Mouse (Mus musculus) hindbrain, embryonic 13.5 days (tissue): ENCODE results near the gene Ap1s2. TPM values are rescaled to one million over a fixed set of nuclear protein-coding genes. Genes with fewer than 3 reads are reported as not detected.

Experiments used
- ATAC-seq: fragments of 200-750 bp; cut with Nextera tagmentation; 2 replicates; pipeline ENCODE4 v1.8.0; 2017; ENCODE audit warnings: moderate TSS enrichment; ENCODE audit not compliant: low FRiP score
- H3K27ac ChIP-seq: fragments of 300-500 bp; sonication (generic); 2 replicates; pipeline ENCODE4 v1.5.1; 2015; ENCODE audit warnings: inconsistent platforms, mild to moderate bottlenecking, moderate library complexity
- H3K27me3 ChIP-seq: fragments of 300-500 bp; sonication (generic); 2 replicates; pipeline ENCODE4 v1.6.1; 2015; ENCODE audit warnings: mild to moderate bottlenecking, inconsistent platforms
- H3K36me3 ChIP-seq: fragments of 300-500 bp; sonication (generic); 2 replicates; pipeline ENCODE4 v1.6.1; 2015; ENCODE audit warnings: mild to moderate bottlenecking, inconsistent platforms
- H3K4me1 ChIP-seq: fragments of 300-500 bp; sonication (generic); replicated peaks from 2 replicates; pipeline ENCODE4 v1.6.1; 2015; ENCODE audit warnings: inconsistent platforms
- H3K4me2 ChIP-seq: fragments of 300-500 bp; sonication (generic); 2 replicates; pipeline ENCODE4 v1.6.1; 2015; ENCODE audit warnings: inconsistent platforms, mild to moderate bottlenecking, moderate library complexity
- H3K4me3 ChIP-seq: fragments of 300-500 bp; sonication (generic); 2 replicates; pipeline ENCODE4 v1.5.1; 2015; ENCODE audit warnings: mild to moderate bottlenecking, inconsistent platforms
- H3K9ac ChIP-seq: fragments of 300-500 bp; sonication (generic); 2 replicates; pipeline ENCODE4 v1.6.1; 2015; ENCODE audit warnings: mild to moderate bottlenecking, inconsistent platforms
- H3K9me3 ChIP-seq: fragments of 300-500 bp; sonication (generic); 2 replicates; pipeline ENCODE4 v1.6.1; 2016; ENCODE audit warnings: inconsistent platforms
- WGBS: fragments of 180-500 bp; shearing (Covaris S2); methylation state at CpG from one replicate; pipeline ENCODE4 v1.1.7; 2015; 5-methylcytosine and 5-hydroxymethylcytosine counted together
- polyA plus RNA-seq: library from polyadenylated mRNA; unstranded; fragments of >200 nt; fragmentation: Nextera tagmentation; extraction: Ambion mirVana; gene quantifications from 2 replicates; pipeline ENCODE4 v1.2.1, GENCODE M21; 2015

Ap1s2 gene
- polyA plus RNA-seq, 1 experiment from 2014 or later: 104 TPM

DNA sequence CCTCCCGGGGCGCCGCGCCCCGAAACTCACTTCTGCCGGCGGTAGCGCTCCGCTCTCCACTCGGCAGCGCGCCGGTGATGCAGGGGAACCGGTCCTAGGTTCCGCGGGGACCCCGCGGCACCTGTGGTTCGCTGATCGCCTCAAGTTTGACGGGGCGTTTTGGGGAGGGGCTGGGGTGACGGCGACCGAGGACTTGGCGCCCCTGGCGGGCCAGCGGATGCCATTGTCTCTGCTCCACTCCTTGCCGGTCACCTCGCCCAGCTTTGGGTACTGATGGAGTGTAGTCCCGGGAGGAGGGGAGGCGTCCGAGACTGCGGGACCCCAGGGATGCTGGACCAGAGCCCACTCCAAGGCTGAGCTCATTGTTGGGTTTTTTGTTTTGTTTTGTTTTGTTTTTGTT, 564 bp downstream of the Ap1s2 start:
- Histone ChIP-seq H3K4me1 (no peaks in the 10 kb centered on the region), H3K36me3 (no peaks in the 10 kb centered on the region), H3K9me3 (no peaks in the 10 kb centered on the region), H3K9ac (peak overlapping the region; percentile 76), H3K4me3 (peak overlapping the region; percentile 61), H3K27ac (peak overlapping the region; percentile 91), H3K27me3 (peaks cover 3% of the 10 kb centered on the region; the same call in 1 of the 2 replicates), H3K4me2 (peak overlapping the region; percentile 50)
- 18% methylated on average over 26 of the region's 34 CpGs for WGBS
- ATAC-seq: peak; percentile 30

DNA sequence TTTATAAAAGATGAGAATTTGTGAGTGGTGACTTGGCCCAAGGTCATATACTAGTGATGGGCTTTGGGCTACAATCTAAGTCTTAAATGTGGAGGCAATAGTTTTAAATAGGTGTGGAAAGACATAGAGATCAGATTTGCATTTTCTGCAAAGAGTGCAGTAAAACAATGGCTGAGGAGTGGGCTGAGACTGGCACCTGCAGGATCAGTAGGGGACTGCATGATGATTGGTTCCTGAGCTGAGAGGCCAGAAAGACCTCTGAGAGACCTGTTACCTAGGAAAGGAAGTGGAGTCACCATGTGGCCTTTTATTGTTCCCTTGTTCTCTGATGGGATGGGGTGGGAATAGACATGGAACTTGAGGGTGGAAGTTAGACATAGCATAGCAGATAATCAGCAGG, 4.0 kb downstream of the Ap1s2 start:
- H3K27ac ChIP-seq: no peak overlapping the region
- no peak for ATAC-seq
- no peaks in the 10 kb centered on the region for H3K9me3 ChIP-seq
- no peaks in the 10 kb centered on the region for H3K27me3 ChIP-seq
- no peaks in the 10 kb centered on the region for H3K4me1 ChIP-seq
- H3K4me2 ChIP-seq: no peak overlapping the region
- no peak overlapping the region for H3K4me3 ChIP-seq
- no peak overlapping the region for H3K9ac ChIP-seq
- H3K36me3 ChIP-seq: no peaks in the 10 kb centered on the region

DNA sequence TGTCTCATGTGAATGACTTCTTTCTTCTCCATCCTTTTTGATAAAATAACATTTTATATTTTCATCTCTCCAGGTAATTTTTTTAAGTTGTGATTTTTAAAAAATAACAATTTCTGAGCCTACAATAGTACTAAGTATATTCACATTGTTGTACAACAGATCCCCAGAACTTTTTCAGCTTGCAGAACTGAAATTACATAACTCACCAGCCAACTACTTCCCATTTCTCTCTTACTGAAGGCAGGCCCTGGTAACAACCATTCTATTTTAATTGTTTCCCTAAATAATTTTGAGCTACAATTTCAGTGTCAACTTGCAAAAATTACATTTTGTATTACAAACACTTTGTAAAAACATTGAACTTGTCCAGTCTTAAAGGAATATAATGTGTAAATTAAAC, 20.7 kb downstream of the Ap1s2 start:
- H3K4me1 ChIP-seq: no peaks in the 10 kb centered on the region
- H3K4me2 ChIP-seq: no peak overlapping the region
- H3K36me3 ChIP-seq: no peaks in the 10 kb centered on the region
- H3K9ac ChIP-seq: no peak overlapping the region
- 0 out of 2 replicates have a peak, but pooled peaks cover 5% of the 10 kb centered on the region for H3K27me3 ChIP-seq
- no peak overlapping the region for H3K27ac ChIP-seq
- ATAC-seq: no peak
- no peak overlapping the region for H3K4me3 ChIP-seq
- H3K9me3 ChIP-seq: no peaks in the 10 kb centered on the region

DNA sequence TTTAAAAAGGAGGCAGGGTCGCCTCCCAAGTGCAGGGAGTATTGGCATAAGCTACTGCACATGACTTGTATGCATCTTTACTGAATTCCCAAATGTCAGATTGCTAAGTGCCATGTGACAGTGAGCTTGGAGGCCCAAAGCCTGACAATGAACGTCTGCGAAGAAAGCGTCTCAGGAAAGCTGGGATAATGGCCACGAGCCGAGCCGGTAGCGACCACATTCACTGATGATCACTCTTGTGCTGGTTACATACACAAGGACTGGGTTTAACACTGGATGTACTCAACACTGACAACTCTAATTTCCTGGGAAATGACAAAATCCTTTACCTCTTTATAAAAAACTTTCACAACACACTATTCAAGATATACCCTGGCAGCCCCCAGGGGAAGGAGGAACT, 25.9 kb downstream of the Ap1s2 start:
- H3K36me3 ChIP-seq: peaks cover 3% of the 10 kb centered on the region; the same call in 1 of the 2 replicates
- H3K4me2 ChIP-seq: no peak overlapping the region
- H3K9ac ChIP-seq: no peak overlapping the region
- H3K4me1 ChIP-seq: no peaks in the 10 kb centered on the region
- no peaks in the 10 kb centered on the region for H3K27me3 ChIP-seq
- no peaks in the 10 kb centered on the region for H3K9me3 ChIP-seq
- 85% methylated on average over 8 of the region's 8 CpGs for WGBS
- no peak overlapping the region for H3K4me3 ChIP-seq
- ATAC-seq: no peak
- no peak overlapping the region for H3K27ac ChIP-seq

DNA sequence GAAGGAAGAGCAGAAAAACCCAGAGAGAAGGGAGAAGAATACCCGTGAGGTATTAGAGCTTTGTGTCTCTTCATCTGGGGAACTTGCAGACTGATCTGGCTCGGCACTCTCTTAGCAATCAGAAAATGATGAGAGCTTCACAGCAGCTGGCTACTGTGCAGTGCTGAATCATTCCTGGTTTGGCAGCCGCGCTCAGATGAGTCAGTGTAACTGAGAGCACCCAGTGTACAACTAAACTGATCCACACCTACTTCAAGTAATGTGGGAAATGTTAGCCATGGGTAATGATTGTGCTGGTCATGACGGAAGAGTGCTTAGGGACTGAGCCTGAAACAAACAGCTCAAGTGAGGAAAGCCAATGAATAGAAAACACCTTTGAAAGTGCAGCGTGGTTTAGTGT, 29.8 kb downstream of the Ap1s2 start:
- peaks cover 9% of the 10 kb centered on the region for H3K36me3 ChIP-seq
- no peaks in the 10 kb centered on the region for H3K4me1 ChIP-seq
- no peaks in the 10 kb centered on the region for H3K9me3 ChIP-seq
- H3K27ac ChIP-seq: no peak overlapping the region
- H3K27me3 ChIP-seq: 0 out of 2 replicates have a peak, but pooled peaks cover 5% of the 10 kb centered on the region
- no peak overlapping the region for H3K4me3 ChIP-seq
- no peak overlapping the region for H3K9ac ChIP-seq
- no peak for ATAC-seq
- WGBS: 96% methylated on average over 6 of the region's 6 CpGs
- H3K4me2 ChIP-seq: no peak overlapping the region

DNA sequence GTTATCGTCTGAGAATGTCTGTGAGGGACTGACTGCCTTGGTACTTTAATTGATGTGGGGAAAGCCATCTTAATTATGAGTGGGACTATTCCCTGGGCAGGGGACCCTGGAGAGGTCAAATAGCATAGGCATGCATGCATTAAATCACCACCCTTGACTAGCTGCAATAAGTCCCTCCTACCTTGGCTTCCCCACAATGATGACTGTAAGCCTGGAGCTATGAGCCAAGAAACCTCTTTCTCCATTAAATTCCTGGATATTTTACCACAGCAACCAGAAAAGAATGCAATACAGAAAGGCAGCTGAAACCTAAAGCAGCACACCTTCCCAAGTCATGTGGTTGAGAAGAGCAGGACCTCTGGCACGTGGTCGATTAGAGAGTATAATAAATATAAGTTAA, 35.6 kb downstream of the Ap1s2 start:
- Histone ChIP-seq H3K4me3 (no peak overlapping the region), H3K4me1 (no peaks in the 10 kb centered on the region), H3K36me3 (peaks cover 22% of the 10 kb centered on the region), H3K9me3 (no peaks in the 10 kb centered on the region), H3K27me3 (0 out of 2 replicates have a peak, but pooled peaks cover 5% of the 10 kb centered on the region), H3K4me2 (no peak overlapping the region), H3K27ac (no peak overlapping the region), H3K9ac (no peak overlapping the region)
- WGBS: 85% methylated on average over 3 of the region's 3 CpGs
- no peak for ATAC-seq

DNA sequence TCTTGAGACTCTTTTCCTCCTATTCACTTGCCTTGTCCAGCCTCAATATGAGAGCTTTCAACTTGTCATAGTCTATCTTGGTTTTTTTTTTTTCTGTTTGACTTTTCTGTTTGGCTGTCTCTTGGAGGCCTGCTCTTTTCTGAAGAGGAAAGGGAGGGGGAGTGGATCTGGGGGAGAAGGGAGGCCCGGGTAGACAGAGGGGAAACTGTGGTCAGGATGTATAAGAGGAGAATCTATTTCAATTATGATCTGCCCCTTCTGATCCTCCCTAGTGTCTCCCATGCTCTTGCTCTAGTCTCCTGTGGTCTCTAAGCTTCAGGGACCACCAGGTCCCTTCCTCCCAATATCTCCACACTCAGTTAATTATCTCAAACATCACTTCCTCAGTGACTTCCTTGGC, 42.8 kb downstream of the Ap1s2 start:
- H3K4me1 ChIP-seq: no peaks in the 10 kb centered on the region
- WGBS: 83% methylated on average over 1 of the region's 1 CpGs
- H3K4me3 ChIP-seq: no peak overlapping the region
- H3K36me3 ChIP-seq: peaks cover 37% of the 10 kb centered on the region
- no peak overlapping the region for H3K9ac ChIP-seq
- no peak overlapping the region for H3K27ac ChIP-seq
- no peaks in the 10 kb centered on the region for H3K27me3 ChIP-seq
- ATAC-seq: no peak
- no peaks in the 10 kb centered on the region for H3K9me3 ChIP-seq
- no peak overlapping the region for H3K4me2 ChIP-seq

DNA sequence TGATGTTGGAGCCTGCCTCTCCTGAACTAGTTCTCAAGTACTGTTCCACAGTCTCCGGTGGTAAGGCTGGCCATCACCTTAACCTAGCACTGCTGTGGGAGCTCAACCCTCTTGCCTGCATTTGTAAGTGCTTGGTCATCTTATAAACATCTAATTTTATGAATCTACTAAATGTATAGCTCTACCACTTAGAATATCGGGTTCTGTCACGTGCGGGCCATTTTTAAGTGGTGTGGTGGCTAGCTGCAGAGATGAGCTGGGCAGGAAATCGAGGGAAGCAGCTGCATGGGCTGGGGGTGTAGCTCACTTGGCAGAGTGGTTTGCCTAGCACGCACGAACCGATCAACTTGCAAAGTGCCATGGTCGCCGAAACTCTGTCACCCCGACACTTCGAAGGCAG, 48.6 kb downstream of the Ap1s2 start:
- no peaks in the 10 kb centered on the region for H3K27me3 ChIP-seq
- peak overlapping the region; percentile 60 for H3K4me3 ChIP-seq
- peak overlapping the region; percentile 82 for H3K9ac ChIP-seq
- peaks cover 19% of the 10 kb centered on the region; the same call in 1 of the 2 replicates for H3K36me3 ChIP-seq
- H3K9me3 ChIP-seq: no peaks in the 10 kb centered on the region
- peak overlapping the region; percentile 96; the same call in 1 of the 2 replicates for H3K27ac ChIP-seq
- H3K4me2 ChIP-seq: peak overlapping the region; percentile 58
- 33% methylated on average over 12 of the region's 12 CpGs for WGBS
- peak; percentile 6 for ATAC-seq
- peaks cover 9% of the 10 kb centered on the region for H3K4me1 ChIP-seq

DNA sequence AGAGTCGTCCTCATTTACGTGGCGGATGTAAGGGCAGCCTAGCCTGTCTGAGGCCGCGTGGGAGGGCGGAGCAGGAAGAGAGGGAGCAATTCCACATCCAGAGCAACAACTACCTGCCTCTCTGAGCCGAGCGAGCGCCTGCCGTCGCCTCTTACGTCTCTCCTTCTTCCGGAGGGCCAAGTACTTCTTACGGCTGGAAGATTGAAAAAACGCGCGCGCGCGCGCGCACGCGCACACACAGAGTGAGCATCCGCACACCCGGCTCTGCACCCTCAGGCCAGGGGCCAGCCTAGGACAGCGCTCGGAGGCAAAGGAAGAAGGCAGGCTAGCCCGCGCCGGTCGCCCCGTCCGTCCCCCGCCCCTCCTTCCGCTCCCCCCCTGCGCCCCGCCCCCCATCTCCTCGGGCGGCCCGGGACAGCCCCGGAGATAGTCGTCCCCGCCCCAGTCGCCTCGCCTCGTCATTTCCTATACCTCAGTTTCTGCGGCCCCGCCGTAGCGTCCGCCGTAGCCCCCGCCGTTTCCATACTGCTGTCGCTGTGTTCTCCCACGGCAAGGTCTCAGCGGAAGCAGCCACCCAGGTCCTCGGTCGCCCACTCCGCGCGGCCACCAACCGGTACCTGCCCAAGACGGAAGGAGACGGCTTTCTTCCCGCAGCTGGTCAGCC, 49.1 kb downstream of the Ap1s2 start:
- H3K36me3 ChIP-seq: peaks cover 18% of the 10 kb centered on the region; the same call in 1 of the 2 replicates
- peak overlapping the region; percentile 60 for H3K4me3 ChIP-seq
- 17% methylated on average over 55 of the region's 67 CpGs for WGBS
- peak overlapping the region; percentile 82 for H3K9ac ChIP-seq
- no peaks in the 10 kb centered on the region for H3K9me3 ChIP-seq
- H3K4me1 ChIP-seq: peaks cover 9% of the 10 kb centered on the region
- H3K4me2 ChIP-seq: peak overlapping the region; percentile 58
- peak; percentile 96 for ATAC-seq
- H3K27ac ChIP-seq: peak overlapping the region; percentile 96
- H3K27me3 ChIP-seq: no peaks in the 10 kb centered on the region

DNA sequence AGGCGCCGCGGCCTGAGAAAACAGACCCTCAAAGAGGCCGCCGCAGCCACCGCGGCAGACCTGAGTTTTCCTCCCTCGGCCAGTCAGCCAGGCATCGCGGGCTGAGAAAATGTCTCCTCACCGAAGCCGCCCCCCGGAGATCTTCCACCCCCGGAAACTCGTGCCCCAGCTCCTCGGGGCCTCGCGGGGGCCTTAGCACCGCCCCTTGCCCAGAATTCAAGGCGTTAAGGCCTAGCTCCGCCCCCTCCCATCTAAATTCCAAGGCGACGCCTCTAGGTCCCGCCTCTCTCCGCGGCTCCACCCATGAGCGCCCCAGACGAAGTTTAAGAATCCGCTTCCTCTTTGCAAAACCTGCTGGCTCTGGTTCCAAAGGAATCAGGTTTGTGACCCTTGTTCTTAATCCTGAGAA, 49.7 kb downstream of the Ap1s2 start, which contains the start of gene Zrsr2:
TSS of gene Zrsr2 (minus strand) at position 195 of the 409 bp plus-strand sequence.
- peak within 1 kb of the TSS; percentile 82 for H3K9ac ChIP-seq
- peak within 1 kb of the TSS; percentile 96 for H3K27ac ChIP-seq
- H3K4me1 ChIP-seq: peaks cover 9% of the 10 kb centered on the region
- H3K36me3 ChIP-seq: peaks cover 13% of the 10 kb centered on the region; the same call in 1 of the 2 replicates
- no peaks in the 10 kb centered on the region for H3K27me3 ChIP-seq
- peak within 1 kb of the TSS; percentile 58 for H3K4me2 ChIP-seq
- 12% methylated on average over 20 of the region's 29 CpGs for WGBS
- H3K9me3 ChIP-seq: no peaks in the 10 kb centered on the region
- ATAC-seq: peak; percentile 98
- peak within 1 kb of the TSS; percentile 60 for H3K4me3 ChIP-seq

DNA sequence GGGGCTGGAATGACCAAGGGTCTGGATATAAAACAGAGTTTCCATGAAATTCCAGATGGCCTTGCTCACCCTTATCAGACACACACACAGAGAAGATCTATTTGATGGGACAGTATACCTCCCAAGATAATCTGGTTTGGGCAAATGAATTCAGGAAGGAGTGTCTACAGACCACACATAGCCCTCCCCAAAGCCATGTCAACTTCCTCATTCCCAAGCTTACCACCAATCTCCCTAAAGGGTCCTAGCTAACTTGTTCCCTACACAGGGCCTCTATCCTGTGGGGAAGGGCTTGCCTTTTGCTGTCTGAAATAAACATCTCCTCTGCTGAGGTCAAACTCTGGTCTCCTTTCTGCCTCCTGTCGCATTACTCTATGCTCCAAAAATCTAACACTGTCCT, 72.3 kb downstream of the Ap1s2 start:
- no peak for ATAC-seq
- Histone ChIP-seq H3K27ac (no peak overlapping the region), H3K4me3 (no peak overlapping the region), H3K36me3 (no peaks in the 10 kb centered on the region), H3K4me2 (no peak overlapping the region), H3K27me3 (no peaks in the 10 kb centered on the region), H3K4me1 (no peaks in the 10 kb centered on the region), H3K9ac (no peak overlapping the region), H3K9me3 (no peaks in the 10 kb centered on the region)
- 100% methylated on average over 1 of the region's 1 CpGs for WGBS

DNA sequence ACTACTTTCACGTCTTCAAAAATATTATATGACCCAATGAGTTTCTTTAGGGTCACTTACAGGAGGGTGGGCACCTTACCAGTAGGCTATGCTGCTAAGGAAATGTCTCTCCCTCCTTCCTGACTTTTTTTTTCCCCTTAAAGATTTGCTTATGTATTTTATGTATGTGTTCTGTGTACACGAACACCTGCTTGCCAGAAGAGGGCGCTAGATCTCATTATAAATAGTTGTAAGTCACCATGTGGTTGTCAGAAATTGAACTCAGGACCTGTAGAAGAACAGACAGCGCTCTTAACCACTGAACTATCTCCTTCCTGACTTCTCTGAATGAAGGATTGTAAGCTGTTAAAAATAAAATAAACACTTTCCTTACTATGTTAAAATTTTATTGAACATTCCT, 72.7 kb downstream of the Ap1s2 start:
- ATAC-seq: no peak
- Histone ChIP-seq H3K9me3 (no peaks in the 10 kb centered on the region), H3K36me3 (no peaks in the 10 kb centered on the region), H3K27me3 (no peaks in the 10 kb centered on the region), H3K4me2 (no peak overlapping the region), H3K9ac (no peak overlapping the region), H3K4me1 (no peaks in the 10 kb centered on the region), H3K4me3 (no peak overlapping the region), H3K27ac (no peak overlapping the region)
- 48% methylated on average over 4 of the region's 4 CpGs for WGBS

DNA sequence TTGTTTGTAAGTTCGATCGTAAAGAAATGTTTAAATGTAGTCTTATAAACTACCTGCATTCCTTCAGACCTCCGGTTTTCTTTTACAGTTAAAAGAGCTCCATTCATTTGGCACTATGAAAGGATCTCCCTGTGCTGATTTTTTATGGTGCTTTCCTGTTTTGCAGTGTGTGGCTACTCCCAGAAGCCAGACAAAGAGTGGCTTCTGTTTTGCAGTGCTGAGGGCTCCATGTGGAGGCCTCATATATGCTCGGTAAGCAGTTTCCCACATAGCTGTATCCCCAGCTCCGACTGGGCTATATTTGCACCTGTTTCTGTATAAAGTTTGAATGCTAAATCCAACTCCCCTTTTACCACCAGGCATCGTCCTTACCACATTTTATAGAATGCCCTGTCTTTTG, 73.3 kb downstream of the Ap1s2 start:
- H3K27ac ChIP-seq: no peak overlapping the region
- no peak overlapping the region for H3K9ac ChIP-seq
- H3K4me3 ChIP-seq: no peak overlapping the region
- no peak overlapping the region for H3K4me2 ChIP-seq
- no peaks in the 10 kb centered on the region for H3K4me1 ChIP-seq
- H3K9me3 ChIP-seq: no peaks in the 10 kb centered on the region
- no peaks in the 10 kb centered on the region for H3K27me3 ChIP-seq
- 80% methylated on average over 6 of the region's 6 CpGs for WGBS
- no peak for ATAC-seq
- H3K36me3 ChIP-seq: no peaks in the 10 kb centered on the region
